Mouse (Mus musculus): ENCODE measurements around the gene Foxd1. TPM values are rescaled to one million over a fixed set of nuclear protein-coding genes. Genes with fewer than 3 reads are reported as not detected.

Gene Foxd1
- total and polyA plus RNA-seq, 3 experiments = 0.05 TPM; not detected in 2

DNA sequence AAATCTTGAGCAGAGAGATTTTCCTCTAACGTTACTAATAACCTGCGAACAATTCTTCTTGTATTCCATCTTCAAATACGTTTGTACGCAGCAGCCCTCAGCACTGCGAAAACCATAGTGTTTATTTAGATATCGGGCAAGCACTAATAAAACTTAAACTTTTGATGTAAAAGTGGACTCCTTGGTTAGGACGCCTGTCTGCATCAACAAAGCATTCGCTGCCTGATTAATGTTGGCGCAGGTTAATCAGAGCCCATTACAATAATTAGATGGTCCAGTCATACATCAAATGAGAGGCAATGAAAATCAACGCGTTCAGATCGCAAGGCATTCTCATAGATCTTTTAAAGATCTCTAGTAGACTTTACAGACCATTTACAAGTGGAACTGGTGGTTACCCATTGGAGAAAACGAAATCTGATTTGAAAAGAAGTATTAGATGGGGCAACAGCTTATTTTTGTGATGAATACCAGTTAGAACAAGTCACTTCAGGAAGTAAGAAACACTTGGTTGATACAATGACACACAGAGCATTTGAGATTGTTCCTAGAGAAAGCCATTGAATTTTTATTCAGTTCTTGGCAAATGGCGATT lies 1.6 kb upstream of the Foxd1 start:
- no peak for TF ChIP-seq GATA1 (IDR thresholded peaks at IDR 0.05; ENCODE audit: borderline replicate concordance, low read length)
- no peak for TF ChIP-seq TAL1 (conservative IDR thresholded peaks at IDR 0.05; ENCODE audit: low read depth, low read length)
- TF ChIP-seq CTCF (IDR thresholded peaks at IDR 0.05; ENCODE audit: low read depth, low read length) = no peak
- TF ChIP-seq POLR2AphosphoS5 (IDR thresholded peaks at IDR 0.05; ENCODE audit: insufficient replicate concordance, low read depth, low read length) = no peak
- no peak for TF ChIP-seq GATA2 (IDR thresholded peaks at IDR 0.05; ENCODE audit: borderline replicate concordance, low read depth, low read length)
- Histone ChIP-seq H3K9me3 (replicated peaks) (peaks cover 25% of the 10 kb centered on the region), H3K4me1 (ENCODE audit: insufficient read depth, low read depth, low read length) (no peaks in the 10 kb centered on the region), H3K27me3 (ENCODE audit: insufficient read depth, low read length) (peaks cover 19% of the 10 kb centered on the region), H3K4me3 (ENCODE audit: low read depth, low read length) (no peak overlapping the region), H3K36me3 (replicated peaks) (no peaks in the 10 kb centered on the region)
- DNase-seq (ENCODE audit: low spot score) (no peak), ATAC-seq (ENCODE audit: extremely low read depth, insufficient number of reproducible peaks, low FRiP score, poor library complexity, severe bottlenecking) (no peak)

DNA sequence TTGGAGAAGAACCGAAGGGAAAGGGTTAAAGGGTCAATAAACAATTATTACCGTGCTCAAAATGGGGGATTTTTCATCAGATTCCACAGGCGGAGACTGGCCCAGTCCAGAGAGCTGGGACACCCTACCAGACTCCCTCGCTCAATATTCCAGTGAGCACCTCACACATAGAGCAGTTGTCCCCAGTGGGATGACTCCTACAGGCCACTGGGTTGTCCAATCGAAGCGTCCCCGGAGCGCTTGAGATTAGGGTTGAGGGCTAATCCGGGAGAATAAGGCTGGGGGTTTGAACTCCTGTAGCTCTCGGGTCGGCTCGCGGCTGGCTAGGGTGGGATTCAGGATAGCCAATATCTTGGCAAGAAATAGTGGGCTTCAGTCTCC lies 343 bp upstream of the Foxd1 start:
- Histone ChIP-seq H3K9me3 (replicated peaks) (peaks cover 25% of the 10 kb centered on the region), H3K4me1 (ENCODE audit: insufficient read depth, low read depth, low read length) (no peaks in the 10 kb centered on the region), H3K27me3 (ENCODE audit: insufficient read depth, low read length) (peaks cover 26% of the 10 kb centered on the region), H3K36me3 (replicated peaks) (no peaks in the 10 kb centered on the region), H3K4me3 (ENCODE audit: low read depth, low read length) (no peak overlapping the region)
- TF ChIP-seq GATA1 (IDR thresholded peaks at IDR 0.05; ENCODE audit: borderline replicate concordance, low read length) (no peak), CTCF (IDR thresholded peaks at IDR 0.05; ENCODE audit: low read depth, low read length) (no peak), POLR2AphosphoS5 (IDR thresholded peaks at IDR 0.05; ENCODE audit: insufficient replicate concordance, low read depth, low read length) (no peak), TAL1 (conservative IDR thresholded peaks at IDR 0.05; ENCODE audit: low read depth, low read length) (no peak), GATA2 (IDR thresholded peaks at IDR 0.05; ENCODE audit: borderline replicate concordance, low read depth, low read length) (no peak)
- DNase-seq (ENCODE audit: low spot score) = no peak
- no peak for ATAC-seq (ENCODE audit: extremely low read depth, insufficient number of reproducible peaks, low FRiP score, poor library complexity, severe bottlenecking)

DNA sequence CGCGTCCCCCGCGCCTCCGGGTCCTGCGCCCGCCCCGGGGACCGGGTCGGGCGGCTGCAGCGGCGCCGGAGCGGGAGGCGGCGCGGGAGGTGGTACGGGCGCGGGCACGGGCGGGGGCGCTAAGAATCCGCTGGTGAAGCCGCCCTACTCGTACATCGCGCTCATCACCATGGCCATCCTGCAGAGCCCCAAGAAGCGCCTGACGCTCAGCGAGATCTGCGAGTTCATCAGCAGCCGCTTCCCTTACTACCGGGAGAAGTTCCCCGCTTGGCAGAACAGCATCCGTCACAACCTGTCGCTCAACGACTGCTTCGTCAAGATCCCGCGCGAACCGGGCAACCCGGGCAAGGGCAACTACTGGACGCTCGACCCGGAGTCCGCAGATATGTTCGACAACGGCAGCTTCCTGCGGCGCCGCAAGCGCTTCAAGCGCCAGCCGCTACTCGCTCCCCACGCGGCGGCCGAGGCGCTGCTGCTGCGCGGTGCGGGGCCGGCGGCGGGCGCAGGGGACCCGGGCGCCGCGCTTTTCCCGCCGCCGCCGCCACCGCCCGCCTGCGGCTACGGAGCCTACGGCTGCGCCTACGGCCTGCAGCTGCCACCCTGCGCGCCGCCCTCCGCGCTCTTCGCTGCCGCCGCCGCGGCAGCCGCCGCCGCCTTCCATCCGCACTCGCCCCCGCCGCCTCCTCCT lies 973 bp downstream of the Foxd1 start:
- Histone ChIP-seq H3K9me3 (replicated peaks) (peaks cover 25% of the 10 kb centered on the region), H3K4me3 (ENCODE audit: low read depth, low read length) (no peak overlapping the region; the same call in 1 of the 2 replicates), H3K36me3 (replicated peaks) (no peaks in the 10 kb centered on the region), H3K4me1 (ENCODE audit: insufficient read depth, low read depth, low read length) (no peaks in the 10 kb centered on the region), H3K27me3 (ENCODE audit: insufficient read depth, low read length) (peaks cover 37% of the 10 kb centered on the region)
- no peak for DNase-seq (ENCODE audit: low spot score)
- ATAC-seq (ENCODE audit: extremely low read depth, insufficient number of reproducible peaks, low FRiP score, poor library complexity, severe bottlenecking) = no peak
- TF ChIP-seq GATA1 (IDR thresholded peaks at IDR 0.05; ENCODE audit: borderline replicate concordance, low read length) (no peak), TAL1 (conservative IDR thresholded peaks at IDR 0.05; ENCODE audit: low read depth, low read length) (no peak), GATA2 (IDR thresholded peaks at IDR 0.05; ENCODE audit: borderline replicate concordance, low read depth, low read length) (no peak), POLR2AphosphoS5 (IDR thresholded peaks at IDR 0.05; ENCODE audit: insufficient replicate concordance, low read depth, low read length) (no peak), CTCF (IDR thresholded peaks at IDR 0.05; ENCODE audit: low read depth, low read length) (no peak)

DNA sequence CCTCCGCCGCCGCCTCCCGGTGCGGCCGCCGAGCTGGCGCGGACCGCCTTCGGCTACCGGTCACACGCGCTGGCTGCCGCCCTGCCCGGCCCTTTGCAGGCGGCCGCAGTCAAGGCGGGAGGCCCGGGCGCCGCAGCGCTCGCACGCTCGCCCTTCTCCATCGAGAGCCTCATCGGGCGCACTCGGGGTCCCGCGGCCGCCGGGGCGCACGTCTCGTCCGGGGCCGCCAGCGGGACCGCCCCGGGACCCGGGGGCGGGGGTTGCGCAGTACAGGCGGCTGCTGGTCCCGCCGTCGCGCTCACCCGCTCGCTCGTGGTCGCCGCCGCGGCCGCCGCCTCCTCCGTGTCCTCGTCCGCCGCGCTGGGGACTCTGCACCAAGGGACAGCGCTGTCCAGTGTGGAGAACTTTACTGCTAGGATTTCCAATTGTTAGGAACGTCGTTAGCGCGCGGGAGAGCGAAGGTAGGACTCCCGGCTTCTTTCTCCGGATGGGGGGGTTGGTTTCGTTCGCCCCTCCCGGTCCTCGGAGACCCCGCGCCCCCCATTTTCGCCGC lies 1.6 kb downstream of the Foxd1 start:
- no peaks in the 10 kb centered on the region for H3K36me3 ChIP-seq (replicated peaks)
- no peak for TF ChIP-seq POLR2AphosphoS5 (IDR thresholded peaks at IDR 0.05; ENCODE audit: insufficient replicate concordance, low read depth, low read length)
- no peak for TF ChIP-seq CTCF (IDR thresholded peaks at IDR 0.05; ENCODE audit: low read depth, low read length)
- no peak for TF ChIP-seq GATA2 (IDR thresholded peaks at IDR 0.05; ENCODE audit: borderline replicate concordance, low read depth, low read length)
- TF ChIP-seq GATA1 (IDR thresholded peaks at IDR 0.05; ENCODE audit: borderline replicate concordance, low read length) = no peak
- TF ChIP-seq TAL1 (conservative IDR thresholded peaks at IDR 0.05; ENCODE audit: low read depth, low read length) = no peak
- no peak overlapping the region for H3K4me3 ChIP-seq (ENCODE audit: low read depth, low read length)
- DNase-seq (ENCODE audit: low spot score) (no peak), ATAC-seq (ENCODE audit: extremely low read depth, insufficient number of reproducible peaks, low FRiP score, poor library complexity, severe bottlenecking) (no peak)
- peaks cover 25% of the 10 kb centered on the region for H3K9me3 ChIP-seq (replicated peaks)
- peaks cover 39% of the 10 kb centered on the region for H3K27me3 ChIP-seq (ENCODE audit: insufficient read depth, low read length)
- H3K4me1 ChIP-seq (ENCODE audit: insufficient read depth, low read depth, low read length) = no peaks in the 10 kb centered on the region

DNA sequence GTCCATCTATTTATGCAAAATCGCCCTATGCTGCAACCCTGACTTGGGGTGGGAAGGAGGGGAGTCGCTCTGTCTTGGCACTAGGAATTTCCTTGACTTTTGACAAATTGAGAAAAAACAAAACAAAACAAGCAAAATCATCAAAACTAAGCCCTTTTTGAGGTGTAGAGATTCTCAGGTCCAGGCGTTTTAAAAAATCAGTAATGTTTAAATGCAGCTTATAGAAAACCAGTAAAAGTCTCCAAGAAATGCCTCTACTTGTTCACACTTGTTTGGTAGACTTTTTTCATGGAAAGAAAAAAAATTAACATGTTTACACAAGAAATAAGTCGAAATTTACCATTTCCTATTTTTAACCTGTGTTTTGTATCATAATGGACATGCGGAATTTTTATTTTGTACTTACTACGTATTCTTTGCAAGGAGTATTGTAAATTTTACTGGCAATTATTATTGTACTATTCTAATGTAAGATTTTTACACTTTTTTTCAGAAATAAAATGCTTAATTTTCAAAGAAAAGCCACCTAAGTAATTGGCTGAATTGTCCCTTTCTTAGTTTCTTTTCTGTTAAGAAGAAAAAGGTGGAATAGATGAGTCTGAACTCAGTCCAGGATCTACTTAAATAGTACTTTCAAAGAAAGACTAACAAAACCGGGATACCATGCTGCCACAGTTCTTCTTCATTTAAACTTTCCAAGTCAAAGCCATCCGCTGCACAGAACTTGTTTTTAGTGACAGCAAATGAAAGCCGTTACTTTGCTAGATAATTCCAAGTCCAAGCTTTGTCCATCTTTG lies 2.3 kb downstream of the Foxd1 start:
- H3K36me3 ChIP-seq (replicated peaks) = no peaks in the 10 kb centered on the region
- no peak overlapping the region for H3K4me3 ChIP-seq (ENCODE audit: low read depth, low read length)
- DNase-seq (ENCODE audit: low spot score) (no peak), ATAC-seq (ENCODE audit: extremely low read depth, insufficient number of reproducible peaks, low FRiP score, poor library complexity, severe bottlenecking) (no peak)
- H3K4me1 ChIP-seq (ENCODE audit: insufficient read depth, low read depth, low read length) = no peaks in the 10 kb centered on the region
- no peak for TF ChIP-seq GATA2 (IDR thresholded peaks at IDR 0.05; ENCODE audit: borderline replicate concordance, low read depth, low read length)
- no peak for TF ChIP-seq GATA1 (IDR thresholded peaks at IDR 0.05; ENCODE audit: borderline replicate concordance, low read length)
- TF ChIP-seq CTCF (IDR thresholded peaks at IDR 0.05; ENCODE audit: low read depth, low read length) = no peak
- no peak for TF ChIP-seq POLR2AphosphoS5 (IDR thresholded peaks at IDR 0.05; ENCODE audit: insufficient replicate concordance, low read depth, low read length)
- no peak for TF ChIP-seq TAL1 (conservative IDR thresholded peaks at IDR 0.05; ENCODE audit: low read depth, low read length)
- peaks cover 25% of the 10 kb centered on the region for H3K9me3 ChIP-seq (replicated peaks)
- H3K27me3 ChIP-seq (ENCODE audit: insufficient read depth, low read length) = peaks cover 41% of the 10 kb centered on the region
